Mouse (Mus musculus): ENCODE results near the gene Pla2g4a.

Gene Pla2g4a

DNA sequence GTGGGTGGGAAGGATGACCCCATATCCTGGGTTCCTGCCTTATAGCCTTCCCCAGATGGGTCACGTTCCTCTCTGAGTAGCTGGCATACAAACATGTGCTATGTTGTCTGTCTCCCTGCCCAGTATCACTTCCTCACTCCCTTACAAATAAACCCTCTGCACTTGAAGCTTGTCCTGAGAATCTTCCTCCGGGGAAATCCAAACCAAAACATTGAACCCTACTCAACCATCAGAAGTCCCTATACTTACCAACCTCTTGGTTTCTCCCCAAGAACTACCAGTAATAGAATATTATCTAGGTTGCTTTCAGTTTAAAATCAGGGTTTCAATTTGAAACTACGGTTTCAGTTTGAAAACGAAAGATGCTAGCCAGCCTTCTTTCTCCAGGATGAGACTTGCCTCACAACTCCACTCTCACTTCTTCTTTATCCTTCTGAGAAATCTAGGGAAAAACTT lies 120.1 kb downstream of the Pla2g4a start:
- no peak for DNase-seq

DNA sequence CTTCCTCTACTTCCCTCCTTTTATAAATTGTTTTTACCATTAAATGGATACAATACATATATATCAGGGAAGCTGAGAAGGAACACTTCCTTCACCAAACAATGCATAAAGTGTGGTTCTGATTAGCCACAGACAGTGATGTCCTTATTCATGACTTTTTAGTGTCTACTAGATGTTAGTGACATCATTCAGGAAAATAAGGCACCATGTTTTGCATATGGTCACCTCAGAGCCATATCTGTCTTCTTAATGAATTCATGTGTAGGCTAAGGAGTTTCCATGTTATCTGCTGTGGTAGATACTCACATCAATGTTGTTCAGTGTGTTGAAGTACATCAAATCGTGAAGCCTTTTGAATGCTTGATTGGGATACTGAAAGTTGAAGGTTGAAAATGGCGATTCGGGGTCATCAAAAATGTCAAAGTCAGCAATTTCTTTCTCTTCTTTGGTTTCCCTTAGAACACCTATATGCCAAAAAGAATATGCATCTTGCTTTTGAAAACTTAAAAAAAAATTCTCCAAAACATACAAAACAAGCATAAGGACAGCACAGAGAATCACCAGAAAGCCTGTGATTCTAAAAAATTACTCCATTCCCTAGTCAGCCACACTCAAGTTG lies 120.7 kb downstream of the Pla2g4a start:
- no peak for DNase-seq

DNA sequence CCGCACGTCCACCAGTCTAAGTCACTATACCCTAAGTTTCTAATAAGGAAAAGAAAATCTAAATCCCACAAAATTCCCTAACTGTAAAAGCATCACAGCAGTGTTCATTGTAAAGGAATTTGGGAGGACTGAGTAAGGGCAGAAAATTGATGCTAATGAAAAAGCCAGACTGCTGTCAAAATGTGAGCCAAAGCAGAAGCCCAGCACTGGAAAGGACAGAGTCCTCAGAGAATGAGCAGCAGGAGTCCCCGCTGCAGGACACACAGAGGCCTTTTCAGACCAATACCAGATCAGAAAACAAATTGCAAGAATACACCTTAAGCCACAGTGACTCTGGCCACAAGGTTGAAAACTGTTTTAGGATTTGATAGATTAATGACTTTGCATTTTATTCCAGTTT lies 124.6 kb downstream of the Pla2g4a start:
- no peak for DNase-seq

DNA sequence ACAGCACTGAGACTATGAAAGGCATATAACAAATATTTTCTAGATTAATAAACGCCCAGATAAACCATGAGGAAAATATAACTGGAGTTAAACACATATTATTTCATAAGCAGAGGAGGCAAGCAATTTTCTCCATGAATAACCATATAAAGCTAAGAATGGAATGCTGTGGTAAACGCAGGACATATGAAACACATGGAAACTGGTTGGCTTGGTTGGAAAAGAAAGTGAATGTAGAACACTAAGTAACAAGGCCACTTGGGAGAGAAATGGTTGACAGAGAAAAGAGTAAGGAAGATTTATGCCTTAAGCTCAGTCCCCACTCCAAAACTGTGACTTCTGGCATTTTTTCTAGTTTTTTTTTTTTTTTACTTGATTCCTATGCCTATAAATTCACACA lies 127.2 kb downstream of the Pla2g4a start:
- no peak for DNase-seq

DNA sequence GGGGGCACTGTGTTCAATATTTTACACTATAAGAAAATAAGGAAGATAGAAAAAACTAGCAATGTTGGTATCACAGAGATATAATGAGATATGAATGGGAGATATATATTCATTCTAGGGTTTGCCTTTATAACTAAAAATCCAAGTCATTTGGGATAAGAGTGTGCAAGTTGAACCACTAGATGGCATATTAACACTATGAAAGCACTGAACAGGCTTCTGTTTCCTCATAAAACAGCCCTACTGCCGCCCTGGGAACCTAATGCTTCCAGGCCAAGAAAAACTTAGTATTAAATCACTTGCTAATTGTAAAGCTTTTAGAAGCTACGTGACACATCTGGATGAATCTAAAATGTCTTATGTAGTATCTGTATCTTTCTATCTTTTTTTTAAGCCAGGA lies 128.1 kb downstream of the Pla2g4a start:
- peak; percentile 31 for DNase-seq

DNA sequence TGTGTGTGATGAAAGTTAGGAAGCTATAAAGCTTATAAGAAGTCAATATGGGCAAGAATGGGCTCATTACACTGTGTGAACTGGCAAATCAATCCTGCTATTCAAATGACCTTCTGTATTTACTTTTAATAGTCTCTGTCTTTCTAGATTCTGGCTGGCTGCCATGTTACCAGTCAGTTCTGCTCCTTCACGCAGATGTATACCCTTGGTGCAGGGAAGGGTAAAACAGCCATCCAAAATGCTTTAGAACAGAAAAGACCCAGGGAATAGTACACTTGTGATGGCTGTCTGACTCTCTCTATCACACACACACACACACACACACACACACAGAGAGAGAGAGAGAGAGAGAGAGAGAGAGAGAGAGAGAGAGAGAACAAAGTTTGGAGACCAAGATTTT lies 128.6 kb downstream of the Pla2g4a start:
- no peak for DNase-seq

DNA sequence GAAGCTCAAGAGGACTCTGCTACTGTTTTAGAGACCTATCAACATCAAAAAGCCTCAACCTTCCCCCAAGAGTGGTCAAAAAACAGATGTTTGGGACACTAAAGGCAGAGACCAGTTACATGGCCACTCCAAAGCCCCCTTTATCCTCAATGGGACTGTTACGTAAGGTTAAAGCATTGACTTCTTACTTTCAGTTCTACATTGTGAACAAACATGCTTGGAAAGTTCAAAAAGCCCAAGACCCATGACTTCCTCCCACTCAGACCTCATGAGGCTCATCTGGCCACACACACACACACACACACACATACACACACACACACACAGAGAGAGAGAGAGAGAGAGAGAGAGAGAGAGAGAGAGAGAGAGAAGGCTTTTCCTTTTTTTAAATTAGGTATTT lies 130.0 kb downstream of the Pla2g4a start:
- DNase-seq: no peak

DNA sequence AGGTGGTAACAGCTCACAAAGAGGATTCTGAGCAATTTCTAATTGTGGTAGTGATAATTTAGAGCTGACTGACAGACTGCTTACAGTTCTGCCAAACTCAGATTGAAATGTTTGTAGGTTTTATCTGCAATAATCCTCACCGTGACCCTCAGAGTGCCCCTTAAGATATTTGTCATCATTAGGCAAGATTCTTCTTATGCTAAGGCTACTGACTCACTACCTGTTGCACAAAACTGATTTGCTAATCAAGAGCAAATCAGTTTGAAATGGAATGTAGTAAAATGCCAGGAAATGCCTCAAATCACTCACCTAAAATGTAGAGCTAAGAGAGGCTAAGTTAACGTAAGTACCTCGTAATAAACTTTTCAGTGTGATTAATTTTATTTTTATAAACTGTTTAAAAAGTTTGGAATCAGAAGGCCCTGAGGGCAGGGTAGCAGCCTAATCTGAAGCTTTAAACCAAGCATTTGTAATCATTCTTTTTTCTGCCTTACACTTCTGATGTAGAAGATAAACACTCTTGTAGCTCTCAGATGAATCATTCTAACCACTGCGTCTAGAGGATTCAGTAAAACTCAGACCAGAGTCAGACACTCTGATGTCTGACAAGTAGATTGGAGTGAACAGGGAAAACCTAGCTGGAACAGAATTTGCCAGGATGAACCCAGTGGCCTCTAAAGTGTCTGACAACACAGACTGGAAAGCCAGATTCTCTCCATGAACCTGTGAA lies 147.3 kb downstream of the Pla2g4a start:
- no peak for DNase-seq

DNA sequence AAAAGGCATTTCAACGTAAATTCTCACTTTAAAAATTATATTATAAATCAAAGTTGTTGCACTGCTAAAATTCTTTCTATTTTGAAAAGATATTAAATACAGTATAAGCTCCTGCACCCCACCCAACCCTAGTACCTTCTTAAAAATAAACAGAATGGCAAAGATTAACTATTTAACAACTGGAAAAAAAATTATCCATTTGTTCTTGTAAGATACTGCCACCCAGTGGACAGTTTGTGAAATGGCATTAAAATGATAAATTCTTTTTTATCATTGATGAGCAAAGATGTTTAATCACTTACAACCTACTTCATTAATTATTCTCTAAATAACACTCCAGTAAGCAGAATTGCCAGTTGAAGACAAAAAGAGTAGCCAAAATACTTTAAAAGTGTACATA lies 151.6 kb downstream of the Pla2g4a start:
- no peak for DNase-seq
